Mouse (Mus musculus) cerebellum, adult 11-12 months (tissue): ENCODE data around the gene E4f1.
"Not testable (repeated sequence)": the region's sequence is repeated elsewhere in the genome, so short reads cannot be mapped to it uniquely, and the experiment has no call there.

Experiments
- DNase-seq: peaks from one replicate; pipeline ENCODE4 v3.0.0; 2022

The E4f1 gene

DNA sequence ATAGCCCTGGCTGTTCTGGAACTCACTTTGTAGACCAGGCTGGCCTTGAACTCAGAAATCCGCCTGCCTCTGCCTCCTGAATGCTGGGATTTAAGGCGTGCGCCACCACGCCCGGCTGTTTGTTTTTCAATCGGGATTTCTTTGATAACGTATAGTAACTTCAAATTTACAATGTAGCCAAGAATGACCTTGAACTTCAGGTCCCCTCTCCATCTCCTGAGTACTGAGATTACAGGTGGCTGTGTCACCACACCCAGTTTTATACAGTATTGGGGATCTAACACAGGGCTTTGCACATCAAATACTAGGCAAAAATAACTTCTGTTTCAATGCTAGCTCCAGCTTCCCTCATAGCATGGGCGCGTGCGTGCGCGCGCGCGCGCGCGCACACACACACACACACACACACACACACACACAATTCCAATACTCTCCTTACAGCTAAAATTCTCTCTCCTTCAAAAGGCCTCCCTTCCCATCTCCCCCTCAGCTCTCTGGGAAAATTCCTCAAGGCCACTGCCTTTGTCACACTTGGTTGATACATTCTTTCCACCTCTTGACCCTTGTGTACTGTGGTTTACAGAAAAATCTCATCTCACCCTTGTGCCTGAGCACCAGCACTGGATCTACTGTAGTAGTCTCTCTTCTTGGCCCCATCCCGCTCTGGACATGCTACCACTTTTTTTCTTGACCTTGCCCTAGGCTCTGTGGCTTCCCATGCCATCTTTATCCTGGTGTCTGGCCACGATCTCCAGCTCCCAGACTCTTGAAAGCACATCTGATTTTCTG lies 11.1 kb upstream of the E4f1 start:
- DNase-seq = no peak

DNA sequence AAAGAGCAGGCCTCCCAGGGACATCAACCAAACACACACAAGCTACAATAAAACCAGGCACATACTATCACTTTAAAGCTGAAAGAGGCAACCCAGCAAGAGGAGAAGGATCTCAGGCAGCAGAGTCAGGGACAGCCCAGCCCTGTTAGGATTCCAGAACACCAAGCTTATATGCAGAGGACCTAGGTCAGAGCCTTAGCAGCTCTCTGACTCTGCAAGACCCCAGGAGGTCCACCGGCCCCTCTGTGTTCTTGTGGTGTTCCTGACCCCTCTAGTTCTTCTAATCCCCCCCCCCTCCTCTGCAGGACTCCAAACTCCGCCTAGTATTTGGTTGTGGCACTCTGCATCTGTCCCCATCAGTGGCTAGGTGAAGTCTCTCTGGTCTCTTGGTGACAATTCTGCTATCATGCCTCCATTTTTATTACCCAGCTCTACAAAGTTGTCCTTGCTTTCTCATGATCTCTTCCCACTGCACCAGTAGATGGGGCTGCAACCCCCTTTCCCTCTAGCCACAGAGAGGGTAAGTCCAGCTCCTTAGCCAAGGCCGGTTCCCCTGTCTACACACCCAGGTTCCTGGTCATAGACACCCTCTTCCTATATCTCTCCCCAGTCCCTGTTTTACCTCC lies 10.2 kb upstream of the E4f1 start:
- peak; percentile 47 for DNase-seq

DNA sequence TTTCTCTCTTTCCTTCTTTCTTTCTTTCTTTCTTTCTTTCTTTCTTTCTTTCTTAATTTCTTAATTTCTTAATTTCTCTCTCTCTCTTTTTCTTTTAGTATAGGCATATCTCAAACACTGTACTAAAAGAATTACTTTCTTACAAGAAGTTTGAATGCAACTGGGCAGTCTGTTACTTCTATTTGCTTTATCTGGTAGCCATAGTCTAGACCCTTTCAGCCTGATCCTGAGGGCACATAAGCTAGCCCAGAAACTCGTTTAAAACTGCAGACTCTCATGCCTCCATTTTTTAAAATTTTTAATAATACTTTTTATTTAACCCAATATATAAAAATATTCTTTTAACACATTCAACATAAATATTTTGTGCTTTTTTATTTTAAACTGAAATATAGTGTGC lies 9.3 kb upstream of the E4f1 start:
- DNase-seq = no peak

DNA sequence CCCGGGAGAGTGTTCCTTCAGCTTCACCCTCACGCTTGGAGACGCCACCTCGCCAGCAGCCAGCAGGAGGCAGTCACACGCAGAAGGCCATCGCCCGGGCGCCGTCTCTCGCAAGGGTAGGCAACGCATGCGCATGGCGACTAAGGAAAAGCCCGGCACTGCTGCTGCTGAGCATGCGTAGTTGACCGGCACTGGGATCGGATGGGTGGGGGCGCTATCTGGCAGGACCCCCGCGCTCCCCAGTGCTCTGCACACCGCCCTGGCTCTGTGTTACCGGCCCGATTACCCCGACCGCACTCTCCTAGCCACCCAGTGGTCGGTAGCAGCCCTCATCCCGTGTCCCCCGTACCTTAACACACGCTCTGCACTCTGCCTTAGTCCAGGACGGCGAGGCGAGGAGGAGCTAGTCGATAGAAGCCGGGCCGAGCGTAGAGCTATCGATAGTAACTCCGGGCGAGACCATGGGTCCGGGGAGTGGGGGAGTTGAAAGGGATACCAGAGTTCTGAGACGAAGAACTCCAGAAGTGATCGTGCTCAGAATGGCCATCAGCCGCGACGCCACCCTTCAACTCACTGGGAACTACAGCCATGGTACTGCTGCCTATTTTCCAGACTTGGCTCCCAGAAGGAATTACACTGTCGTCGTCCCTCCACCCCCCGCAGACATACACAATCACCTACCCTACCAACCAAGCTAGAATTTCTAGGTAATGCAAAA lies 8.7 kb upstream of the E4f1 start, which contains the start of gene Mlst8:
TSS of gene Mlst8 (minus strand) at position 416 of the 718 bp plus-strand sequence.
- DNase-seq = peak; percentile 96

DNA sequence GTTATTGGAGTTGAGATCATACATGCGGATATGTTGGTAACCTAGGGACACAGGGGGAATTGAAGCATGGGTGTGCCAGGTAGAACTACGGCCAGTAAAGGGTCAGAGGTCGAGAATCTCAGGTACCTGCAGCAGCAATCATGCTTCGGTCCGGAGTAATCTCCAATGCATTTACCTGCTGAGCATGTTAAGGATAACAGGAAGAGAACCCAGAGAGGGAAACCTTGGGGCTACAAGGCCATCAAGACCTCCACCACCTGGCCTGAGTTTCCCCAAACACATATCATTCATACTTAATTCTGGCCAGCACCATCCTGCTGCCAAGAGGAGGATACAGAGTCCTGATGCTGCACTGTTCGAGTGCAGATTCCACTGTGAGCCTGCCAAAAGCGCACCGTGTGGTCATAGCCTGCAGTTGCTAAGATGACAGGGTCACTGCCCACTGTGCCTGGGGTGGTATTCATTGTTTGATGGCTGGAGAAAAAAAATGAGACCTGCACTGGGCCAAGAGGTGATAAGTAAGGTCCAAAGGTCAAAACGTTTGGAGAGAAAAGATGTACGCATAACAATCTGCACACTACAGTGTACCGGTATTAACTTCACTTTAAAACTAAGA lies 8.0 kb upstream of the E4f1 start:
- DNase-seq = peak; percentile 74

DNA sequence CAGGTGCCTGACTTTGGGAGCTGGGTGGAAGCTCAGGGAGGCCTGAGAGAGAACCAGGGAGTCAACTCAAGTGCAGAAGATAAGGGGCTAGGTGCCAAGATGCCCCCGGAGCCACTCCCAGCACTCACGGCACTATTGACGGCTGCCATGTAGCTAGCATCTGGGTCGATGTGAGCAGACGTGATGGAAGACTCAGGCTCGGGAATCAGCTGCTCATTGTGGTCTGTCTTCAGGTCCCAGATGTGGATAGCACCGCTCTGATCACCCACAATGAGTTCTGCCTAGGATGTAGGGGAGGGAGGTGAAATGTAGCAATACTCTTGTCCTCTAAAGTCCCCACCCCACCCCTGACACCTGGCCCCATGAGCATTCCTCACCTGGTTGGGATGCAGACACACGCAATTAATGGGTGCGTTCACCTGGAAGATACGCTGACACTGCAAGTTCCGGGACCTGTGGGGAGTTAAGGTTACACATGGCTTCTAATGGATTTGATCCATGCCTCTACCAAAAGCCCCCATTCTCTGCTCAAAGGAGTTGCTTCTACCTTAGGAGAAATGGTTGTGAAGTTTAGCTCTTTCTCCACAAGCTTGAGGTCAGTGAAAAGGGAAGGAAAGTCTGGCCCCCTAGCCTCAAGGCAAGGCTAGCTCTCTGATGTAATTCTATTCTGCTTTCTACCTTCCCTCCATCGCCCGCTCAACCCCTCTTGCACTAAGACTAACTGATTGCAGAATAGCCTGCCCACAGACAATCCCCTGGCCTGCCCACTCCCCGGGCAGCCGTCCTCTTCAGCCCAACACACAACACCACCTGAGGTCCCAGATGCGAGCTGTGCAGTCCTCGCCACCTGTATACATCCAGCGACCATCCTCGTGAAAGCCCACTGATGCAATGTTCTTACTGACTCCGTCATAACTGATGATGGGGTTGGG lies 7.2 kb upstream of the E4f1 start:
- DNase-seq = peak; percentile 54

DNA sequence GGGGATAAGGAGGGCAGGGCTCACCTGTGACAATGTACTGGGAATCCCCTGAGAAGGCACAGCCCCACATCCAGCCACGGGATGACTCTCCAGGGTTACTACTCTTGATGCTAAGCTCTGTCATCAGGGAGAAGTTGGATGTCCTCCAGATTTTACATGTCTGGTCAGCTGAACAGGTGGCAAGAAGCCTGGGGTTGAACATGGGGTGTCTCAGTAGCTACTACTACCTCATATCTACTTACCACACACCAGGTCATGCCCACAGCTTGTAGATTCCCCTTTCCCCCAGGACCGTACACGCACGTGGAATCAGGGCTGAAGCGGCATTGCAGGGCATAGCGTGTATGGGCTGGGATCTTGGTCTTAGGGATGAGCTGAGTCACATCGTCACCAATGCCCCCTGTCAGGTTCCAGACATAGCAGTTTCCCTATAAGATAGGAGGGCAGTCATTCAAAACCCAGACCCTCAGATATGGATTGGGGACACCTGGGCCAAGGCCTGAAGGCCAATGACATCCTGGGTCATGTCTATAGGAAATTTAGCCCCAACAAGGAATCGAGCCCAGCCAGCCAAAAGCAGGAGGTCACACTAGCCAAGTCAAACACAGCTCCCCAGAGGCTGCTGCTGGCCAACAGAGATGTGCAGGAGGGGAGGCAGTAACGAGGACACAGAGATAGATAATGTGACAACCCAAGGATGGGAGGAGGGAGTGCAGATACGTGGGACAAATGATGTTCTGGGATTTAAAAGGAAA lies 6.1 kb upstream of the E4f1 start:
- DNase-seq = peak; percentile 52

DNA sequence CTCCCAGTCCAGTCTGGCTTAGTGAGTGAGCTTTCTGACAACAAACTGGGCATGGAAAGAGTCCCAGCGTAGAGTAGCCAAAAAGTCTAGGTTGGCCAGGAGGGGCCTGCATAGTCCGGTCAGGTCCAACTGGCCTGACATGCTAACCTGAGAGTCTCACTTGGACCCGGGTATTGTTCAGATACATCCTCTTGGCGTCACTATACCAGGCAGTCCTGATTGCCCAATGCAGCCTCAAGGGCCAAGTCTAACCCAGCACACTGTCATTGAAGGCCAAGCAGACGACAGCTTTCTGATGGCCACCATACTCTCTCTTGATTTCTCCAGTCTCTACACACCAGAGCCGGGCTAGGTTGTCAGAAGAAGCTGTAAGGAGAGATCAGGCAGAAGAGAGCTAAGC lies 5.5 kb upstream of the E4f1 start:
- no peak for DNase-seq

DNA sequence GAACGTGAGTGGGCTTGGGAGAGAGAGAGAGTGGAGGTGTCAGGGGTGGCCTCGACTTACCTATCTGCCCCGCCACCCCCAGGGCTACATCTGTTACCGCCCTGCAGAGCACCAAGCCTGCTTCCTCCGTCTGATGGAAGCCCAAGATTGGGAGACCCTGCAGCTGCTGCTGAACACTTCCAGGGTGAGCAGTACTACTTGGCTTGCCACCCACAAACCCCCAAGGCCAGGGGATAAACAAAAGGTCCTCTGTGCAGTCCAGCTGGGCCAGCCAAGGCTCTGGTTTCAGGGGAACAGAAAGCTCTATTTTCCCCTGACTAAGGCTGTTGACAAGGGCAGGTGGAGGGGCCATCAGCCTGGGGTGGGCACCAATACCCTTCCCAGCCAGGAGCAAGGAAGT lies 4.4 kb upstream of the E4f1 start:
- peak; percentile 53 for DNase-seq

DNA sequence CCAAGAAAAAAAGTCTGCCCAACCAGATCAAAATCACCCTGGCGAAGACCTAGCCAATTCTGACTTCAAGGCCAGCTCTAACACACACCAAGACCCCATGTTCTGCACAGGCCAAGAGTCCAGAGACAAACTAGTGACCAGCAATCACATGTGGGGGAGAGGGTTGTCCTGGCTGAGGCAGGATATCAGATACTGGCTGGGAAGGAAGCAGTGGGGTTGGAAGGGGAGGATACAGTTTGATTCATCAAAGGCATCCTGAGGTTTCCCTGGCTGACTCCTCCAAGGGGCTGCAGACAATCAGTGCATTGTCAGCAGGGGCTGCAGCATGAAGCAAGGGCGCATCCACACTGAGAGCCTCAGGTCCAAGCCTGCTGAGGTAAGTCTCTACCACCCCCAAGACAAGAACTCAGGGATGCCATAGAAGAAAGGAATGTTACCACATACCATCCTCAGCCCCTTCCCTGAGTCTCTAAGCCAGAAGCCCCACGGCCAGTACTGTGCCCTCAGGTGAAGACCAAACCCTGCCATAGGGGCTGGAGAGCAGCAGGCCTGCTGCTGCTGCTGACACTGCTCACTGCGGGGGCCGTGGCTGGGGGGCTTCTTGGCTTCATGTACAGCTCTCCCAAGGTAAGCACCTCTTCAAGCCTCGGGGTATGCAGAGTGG lies 3.6 kb upstream of the E4f1 start, which contains the start of gene Bricd5:
TSS of gene Bricd5 (plus strand) at position 273 of the 664 bp plus-strand sequence.
- DNase-seq = no peak

DNA sequence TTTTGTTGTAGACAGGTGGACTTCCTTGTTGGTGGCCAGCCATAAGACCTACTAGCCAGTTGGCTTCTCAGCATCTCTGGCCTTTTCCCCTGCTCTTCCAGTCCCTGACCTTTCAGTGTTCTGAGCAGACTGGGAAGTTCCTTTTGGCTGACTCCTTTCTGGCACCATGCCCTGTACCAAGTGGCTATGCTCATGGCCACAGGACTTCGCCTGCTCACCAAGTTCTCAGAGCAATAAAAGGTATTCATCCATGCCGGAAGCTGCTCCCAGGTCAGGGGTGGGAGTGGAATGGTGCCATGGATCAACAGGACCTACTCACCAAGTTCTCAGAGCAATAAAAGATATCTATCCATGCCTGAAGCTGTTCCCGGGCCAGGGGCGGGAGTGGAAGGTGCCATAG lies 2.4 kb upstream of the E4f1 start:
- peak; percentile 82 for DNase-seq

DNA sequence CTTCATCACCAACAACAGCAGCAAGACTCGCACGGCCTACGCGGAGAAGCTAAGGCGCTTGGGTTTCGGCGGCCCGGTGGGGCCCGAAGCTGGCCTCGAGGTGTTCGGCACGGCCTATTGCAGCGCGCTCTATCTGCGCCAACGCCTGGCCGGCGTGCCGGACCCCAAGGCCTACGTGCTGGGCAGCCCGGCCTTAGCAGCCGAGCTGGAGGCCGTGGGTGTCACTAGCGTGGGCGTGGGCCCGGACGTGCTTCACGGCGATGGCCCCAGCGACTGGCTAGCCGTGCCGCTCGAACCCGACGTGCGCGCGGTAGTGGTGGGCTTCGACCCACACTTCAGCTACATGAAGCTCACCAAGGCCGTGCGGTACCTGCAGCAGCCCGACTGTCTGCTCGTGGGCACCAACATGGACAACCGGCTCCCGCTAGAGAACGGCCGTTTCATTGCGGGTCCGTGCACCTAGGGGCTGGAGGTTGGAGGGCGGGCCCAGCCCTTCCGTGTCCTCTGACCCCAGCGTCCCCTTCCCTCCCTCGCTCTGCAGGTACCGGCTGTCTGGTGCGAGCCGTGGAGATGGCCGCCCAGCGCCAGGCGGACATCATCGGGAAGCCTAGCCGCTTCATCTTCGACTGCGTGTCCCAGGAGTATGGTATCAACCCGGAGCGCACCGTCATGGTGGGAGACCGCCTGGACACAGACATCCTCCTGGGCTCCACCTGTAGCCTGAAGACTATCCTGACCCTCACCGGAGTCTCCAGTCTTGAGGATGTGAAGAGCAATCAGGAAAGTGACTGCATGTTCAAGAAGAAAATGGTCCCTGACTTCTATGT lies 801 bp upstream of the E4f1 start:
- peak; percentile 66 for DNase-seq

DNA sequence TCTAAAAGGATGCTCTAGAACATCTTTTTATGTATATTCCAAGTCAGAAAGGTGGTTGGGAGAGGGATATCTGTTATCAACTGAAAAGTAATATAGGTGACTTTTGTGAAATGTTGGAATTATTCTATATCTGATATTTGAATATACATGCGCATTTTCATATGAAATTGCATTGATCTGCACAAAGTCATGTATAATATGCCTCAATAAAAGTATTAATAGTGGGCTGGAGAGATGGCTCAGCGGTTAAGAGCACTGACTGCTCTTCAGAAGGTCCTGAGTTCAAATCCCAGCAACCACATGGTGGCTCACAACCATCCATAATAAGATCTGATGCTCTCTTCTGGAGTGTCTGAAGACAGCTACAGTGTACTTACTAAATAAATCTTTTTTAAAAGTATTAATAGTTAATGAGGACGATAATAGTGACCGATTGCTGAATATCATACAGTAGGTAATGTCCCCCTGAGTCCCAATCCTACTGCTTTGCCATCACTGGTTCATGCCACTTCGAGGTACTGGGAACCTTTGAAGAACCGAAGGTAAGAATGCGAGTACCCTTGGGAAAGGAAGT lies 690 bp downstream of the E4f1 start:
- no peak for DNase-seq

DNA sequence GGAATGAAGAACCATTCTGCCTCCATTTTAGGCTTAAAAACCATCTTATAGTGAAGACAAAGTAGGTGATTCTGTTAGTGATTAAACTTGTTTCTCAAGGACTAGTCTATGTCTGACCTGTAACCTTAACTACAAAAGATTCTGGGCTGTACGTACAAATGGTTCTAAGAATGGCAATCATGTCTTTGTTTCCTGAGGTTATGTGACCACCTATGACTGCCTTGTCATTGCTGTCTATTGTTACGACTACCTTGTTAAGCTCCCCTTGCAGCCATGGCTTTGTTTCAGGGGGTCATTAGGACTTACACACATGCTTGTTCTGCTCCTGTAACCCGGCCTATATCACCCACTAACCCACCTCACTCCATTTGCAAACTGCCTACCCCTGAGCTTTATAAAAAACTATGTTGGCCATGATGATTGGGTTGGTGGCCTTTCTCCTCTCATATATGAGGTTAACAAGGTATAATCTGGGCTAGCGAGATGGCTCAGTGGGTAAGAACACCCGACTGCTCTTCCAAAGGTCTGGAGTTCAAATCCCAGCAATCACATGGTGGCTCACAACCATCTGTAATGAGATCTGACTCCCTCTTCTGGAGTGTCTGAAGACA lies 1.4 kb downstream of the E4f1 start:
- no peak for DNase-seq

DNA sequence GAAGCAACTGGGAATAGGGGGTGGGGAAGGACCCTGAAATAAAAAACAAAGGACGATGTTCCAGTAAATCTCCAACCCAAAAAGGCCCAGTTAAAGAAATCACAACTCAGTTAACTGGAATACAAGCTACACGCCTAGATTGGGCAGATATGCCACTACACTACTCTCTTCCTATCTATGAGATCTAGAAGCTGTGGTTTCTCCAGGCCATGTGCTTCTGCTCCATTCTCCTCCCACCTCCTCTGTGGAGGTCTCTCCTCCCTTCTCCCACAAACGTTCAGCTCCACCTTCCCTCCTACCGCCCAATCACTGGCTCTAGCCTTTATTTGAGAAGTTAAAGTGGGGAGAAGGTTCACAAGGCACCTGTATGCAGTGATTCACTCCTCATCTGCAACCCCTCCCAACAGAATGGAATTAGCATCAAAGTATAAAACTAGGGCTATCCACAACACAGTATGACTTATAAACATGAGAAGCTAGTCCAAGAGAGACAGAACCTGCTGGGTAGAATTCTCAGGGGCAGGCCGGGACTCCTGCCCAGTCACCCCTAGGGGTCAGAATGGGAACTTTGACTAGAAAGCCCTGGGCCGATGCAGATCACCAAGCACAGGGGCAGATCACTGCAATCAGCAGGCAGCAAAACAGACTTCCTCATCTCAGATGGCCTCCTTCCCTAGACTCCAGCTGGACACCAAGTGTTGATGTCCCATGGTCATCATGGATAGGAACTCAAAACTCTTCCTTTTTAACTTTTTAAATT lies 6.6 kb downstream of the E4f1 start:
- DNase-seq = no peak

DNA sequence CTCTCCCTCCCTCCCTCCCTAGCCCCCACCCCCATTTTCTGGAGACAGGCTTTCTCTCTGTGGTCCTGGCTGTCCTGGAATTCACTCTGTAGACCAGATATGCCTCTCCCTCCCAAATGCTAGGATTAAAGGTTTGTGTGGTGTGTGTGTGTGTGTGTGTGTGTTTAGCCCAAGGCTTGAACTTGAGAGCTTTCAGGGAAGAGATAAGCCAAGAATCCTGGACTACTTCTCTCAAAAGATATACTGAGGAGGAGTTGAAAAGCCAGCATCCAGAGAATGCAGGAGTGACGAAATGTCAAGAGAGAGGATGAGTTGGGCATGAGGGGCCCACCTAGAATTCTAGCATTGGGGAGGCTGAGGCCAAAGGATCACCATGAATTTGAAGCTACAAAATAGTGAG lies 7.2 kb downstream of the E4f1 start:
- no peak for DNase-seq

DNA sequence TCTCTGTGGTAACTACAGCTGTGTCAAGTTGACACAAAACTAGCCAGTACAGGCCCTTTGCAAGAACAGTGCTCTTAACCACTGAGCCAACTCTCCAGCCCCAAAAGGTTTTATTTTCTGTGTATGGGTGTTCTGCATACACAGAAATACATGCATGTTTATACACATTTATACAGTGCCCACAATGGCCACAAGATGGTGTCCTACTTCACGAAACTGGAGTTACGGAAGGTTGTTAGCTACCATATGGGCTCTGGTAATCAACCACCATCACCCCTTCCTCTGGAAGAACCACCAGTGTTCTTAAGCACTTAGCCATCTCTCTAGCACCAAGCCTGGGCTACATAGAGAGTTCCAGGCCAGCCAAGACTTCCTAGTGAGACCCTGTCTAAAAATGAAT lies 8.5 kb downstream of the E4f1 start:
- DNase-seq = no peak

DNA sequence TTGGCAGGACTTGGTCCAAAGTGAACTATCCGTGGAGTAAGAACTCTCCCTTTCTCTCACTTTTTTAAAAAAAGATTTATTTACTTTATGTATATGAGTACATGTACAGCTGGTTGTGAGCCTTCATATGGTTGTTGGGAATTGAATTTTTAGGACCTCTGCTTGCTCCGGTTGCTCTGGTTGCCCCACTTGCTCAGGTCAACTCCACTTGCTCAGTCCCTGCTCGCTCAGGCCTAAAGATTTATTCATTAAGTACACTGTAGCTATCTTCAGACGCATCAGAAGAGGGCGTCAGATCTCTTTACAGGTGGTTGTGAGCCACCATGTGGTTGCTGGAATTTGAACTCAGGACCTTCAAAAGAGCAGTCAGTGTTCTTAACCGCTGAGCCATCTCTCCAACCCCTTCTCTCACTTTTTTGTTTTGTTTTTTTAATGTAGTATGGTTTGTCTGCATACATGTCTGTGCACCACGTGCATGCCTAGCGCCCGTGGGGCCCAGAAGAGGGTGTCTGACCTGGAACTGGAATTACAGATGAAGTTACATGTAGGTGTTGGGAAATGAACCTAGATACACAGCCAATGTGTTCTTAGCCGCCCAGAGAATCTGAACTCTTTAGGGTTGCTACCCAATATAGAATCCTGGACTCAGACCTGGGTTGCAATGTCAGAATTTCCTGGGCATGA lies 14.4 kb downstream of the E4f1 start:
- DNase-seq = not testable (repeated sequence)
